25 mouse cellular contexts compared by ENCODE assay signal in genomic region chr14:43359246-43359645, GRCm38 (mm10). TPM values are rescaled to one million over a fixed set of nuclear protein-coding genes. Genes with fewer than 3 reads are reported as not detected.
"Had no signal": no experiment of that assay in that cellular context is flagged by ENCODE, and none has a peak within 500 bp of the region (broad histone marks: within the 10 kb centered on the region; RNA-seq: fewer than 3 reads in every experiment).

No protein-coding gene starts in this region.

RNA-seq across cellular contexts. Expression of gene 1700001F09Rik, which starts 11.6 kb away (rescaled TPM):
- total RNA-seq: left cerebral cortex, postnatal 25 days; liver, adult 2 months; megakaryocyte progenitor cell, adult 5-6 weeks; megakaryocyte-erythroid progenitor cell, adult 5-6 weeks; midbrain, postnatal 0 days had no signal
- polyA plus RNA-seq: intestine, embryonic 14.5 days; intestine, postnatal 0 days; kidney, embryonic 15.5 days; large intestine, adult 2 months; limb, embryonic 11.5 days; limb, embryonic 14.5 days; liver, adult 2 months; liver, embryonic 13.5 days; liver, embryonic 16.5 days; lung, adult 2 months; lung, embryonic 16.5 days; midbrain, embryonic 11.5 days; midbrain, embryonic 14.5 days; neural tube, embryonic 11.5 days; neural tube, embryonic 14.5 days; small intestine, adult 2 months; spleen, adult 2 months; stomach, embryonic 16.5 days had no signal

RNA-seq across cellular contexts. Expression of gene Gm8138, which starts 56.9 kb away (rescaled TPM):
- total RNA-seq: layer of hippocampus, adult 2 months; layer of hippocampus, postnatal 25 days; left cerebral cortex, adult 18-20 months; left cerebral cortex, postnatal 25 days; liver, adult 2 months; megakaryocyte progenitor cell, adult 5-6 weeks; megakaryocyte-erythroid progenitor cell, adult 5-6 weeks; midbrain, postnatal 0 days had no signal
- polyA plus RNA-seq: intestine, embryonic 14.5 days; intestine, postnatal 0 days; kidney, embryonic 15.5 days; large intestine, adult 2 months; limb, embryonic 11.5 days; limb, embryonic 14.5 days; liver, adult 2 months; liver, embryonic 13.5 days; liver, embryonic 16.5 days; lung, adult 2 months; lung, embryonic 16.5 days; midbrain, embryonic 11.5 days; midbrain, embryonic 14.5 days; midbrain, postnatal 0 days; neural tube, embryonic 11.5 days; neural tube, embryonic 14.5 days; small intestine, adult 2 months; spleen, adult 2 months; stomach, embryonic 16.5 days had no signal
